In the genomic region with DNA sequence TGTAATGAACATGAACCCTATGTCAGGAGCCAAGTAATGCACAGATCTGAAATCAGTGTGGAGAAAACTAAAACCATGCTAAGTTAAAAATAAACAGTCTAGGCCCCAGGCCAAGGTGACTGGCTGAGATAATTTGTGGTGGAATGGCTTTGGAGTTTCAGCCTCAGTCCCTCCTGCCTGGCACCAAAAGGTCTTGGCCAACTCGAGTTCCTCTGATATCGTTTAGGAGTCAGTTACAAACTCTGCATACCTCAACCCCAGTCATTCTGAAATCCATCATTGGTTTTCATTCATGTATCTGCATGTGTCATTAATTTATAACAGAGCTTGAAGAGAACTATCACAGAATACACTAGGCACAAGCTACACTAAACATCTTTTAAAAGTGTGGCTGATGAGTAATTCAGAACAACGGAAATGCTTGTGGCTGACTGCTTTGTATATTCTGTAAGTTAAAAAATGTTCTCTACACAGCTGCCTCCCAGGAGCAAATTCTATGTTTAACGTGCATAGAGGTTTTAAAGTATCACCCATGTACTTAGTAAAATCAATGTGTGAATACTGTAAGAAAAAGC, we compare ENCODE assay signal across 18 mouse cellular contexts.
DNase-seq lines count a peak whose midpoint lies in the region; ATAC-seq and TF ChIP-seq lines count a peak whose summit lies in the region.
"Had no signal": no experiment of that assay in that cellular context is flagged by ENCODE, and none has a peak within 500 bp of the region (broad histone marks: within the 10 kb centered on the region; RNA-seq: fewer than 3 reads in every experiment).

No protein-coding gene starts in this region.

- H3K27ac ChIP-seq in heart, embryonic 13.5 days (replicated peaks) = peak overlapping the region; percentile 61
- H3K27ac ChIP-seq in CH12.LX (ENCODE audit: insufficient read depth, low read depth) = no peak overlapping the region
- H3K27ac ChIP-seq: embryonic facial prominence, embryonic 15.5 days; forebrain, embryonic 13.5 days; limb, embryonic 13.5 days; liver, embryonic 15.5 days; midbrain, embryonic 12.5 days had no signal

- TF ChIP-seq RAD21 in CH12.LX (IDR thresholded peaks at IDR 0.05; ENCODE audit: low read depth, low read length) = no peak

- peak; percentile 72 for TF ChIP-seq EP300 in CH12.LX (IDR thresholded peaks at IDR 0.05; ENCODE audit: low read length)

- 34% methylated on average over 4 of the region's 4 CpGs for WGBS in heart, embryonic 13.5 days

- H3K79me2 ChIP-seq in CH12.LX (replicated peaks; ENCODE audit: control insufficient read depth, extremely low read depth, insufficient read depth, poor library complexity, severe bottlenecking) = no peaks in the 10 kb centered on the region

- no peaks in the 10 kb centered on the region for H3K9me3 ChIP-seq in heart, embryonic 13.5 days
- no peaks in the 10 kb centered on the region for H3K9me3 ChIP-seq in CH12.LX (replicated peaks; ENCODE audit: low read length)
- H3K9me3 ChIP-seq: embryonic facial prominence, embryonic 15.5 days; forebrain, embryonic 13.5 days; limb, embryonic 13.5 days; liver, embryonic 15.5 days; midbrain, embryonic 12.5 days had no signal

- no peak overlapping the region for H3K4me3 ChIP-seq in heart, embryonic 13.5 days
- H3K4me3 ChIP-seq in CH12.LX (replicated peaks in 1 of 3; ENCODE audit: low read depth in 2 of 3, low read length in 2 of 3, poor library complexity in 1 of 3) = no peak overlapping the region
- H3K4me3 ChIP-seq: embryonic facial prominence, embryonic 15.5 days; forebrain, embryonic 13.5 days; limb, embryonic 13.5 days; liver, embryonic 15.5 days; midbrain, embryonic 12.5 days had no signal

- H3K27me3 ChIP-seq in heart, embryonic 13.5 days (replicated peaks) = no peaks in the 10 kb centered on the region
- no peaks in the 10 kb centered on the region for H3K27me3 ChIP-seq in CH12.LX (replicated peaks)
- H3K27me3 ChIP-seq: embryonic facial prominence, embryonic 15.5 days; forebrain, embryonic 13.5 days; limb, embryonic 13.5 days; liver, embryonic 15.5 days; midbrain, embryonic 12.5 days had no signal

- peak; percentile 8; the same call in 1 of the 2 replicates for ATAC-seq in heart, embryonic 13.5 days (ENCODE audit: extremely low read depth, insufficient number of reproducible peaks, low FRiP score, low TSS enrichment)
- ATAC-seq: forebrain, embryonic 13.5 days; inflammation-experienced regulatory T-cells, adult 6 months had no signal

- TF ChIP-seq CTCF in CH12.LX (conservative IDR thresholded peaks at IDR 0.05 in 1 of 2, IDR thresholded peaks at IDR 0.05 in 1 of 2; ENCODE audit: low read depth in 2 of 2, low read length in 2 of 2) = no peak

- TF ChIP-seq POLR2A in CH12.LX (IDR thresholded peaks at IDR 0.05; ENCODE audit: low read depth, low read length) = no peak

- no peak overlapping the region for H3K9ac ChIP-seq in heart, embryonic 13.5 days
- peak overlapping the region; percentile 33; the same call in 1 of the 2 replicates for H3K9ac ChIP-seq in CH12.LX (ENCODE audit: insufficient read depth, low read depth)
- H3K9ac ChIP-seq: embryonic facial prominence, embryonic 15.5 days; forebrain, embryonic 13.5 days; limb, embryonic 13.5 days; liver, embryonic 15.5 days; midbrain, embryonic 12.5 days had no signal

- no peaks in the 10 kb centered on the region for H3K36me3 ChIP-seq in heart, embryonic 13.5 days
- no peaks in the 10 kb centered on the region for H3K36me3 ChIP-seq in CH12.LX (replicated peaks in 1 of 2; ENCODE audit: control insufficient read depth in 1 of 2, insufficient read depth in 1 of 2, low read length in 1 of 2)
- H3K36me3 ChIP-seq: embryonic facial prominence, embryonic 15.5 days; limb, embryonic 13.5 days; liver, embryonic 15.5 days; midbrain, embryonic 12.5 days had no signal

- peaks cover 18% of the 10 kb centered on the region for H3K4me1 ChIP-seq in heart, embryonic 13.5 days
- peaks cover 12 to 31% of the 10 kb centered on the region in 2 experiments for H3K4me1 ChIP-seq in CH12.LX (ENCODE audit: control insufficient read depth in 1 of 2, insufficient read depth in 2 of 2)
- H3K4me1 ChIP-seq: forebrain, embryonic 13.5 days; limb, embryonic 13.5 days; liver, embryonic 15.5 days; midbrain, embryonic 12.5 days had no signal

- in situ Hi-C loops in CH12.LX (cut with MboI; ENCODE audit: low pct_ligation_motif_present, low pct_unique_long_range_greater_than_20kb, low sequenced_read_pairs) = no loop called here

- no peak for DNase-seq in heart, adult 9 months (ENCODE audit: low spot score in 2 of 2)
- DNase-seq in CH12.LX (ENCODE audit: extremely low read depth) = no peak
- DNase-seq in adipocyte (ENCODE audit: low spot score) = peak; percentile 17
- peak; percentile 17 for DNase-seq in induced T-regulatory cell, adult 2 months (ENCODE audit: low read depth)
- DNase-seq in frontal cortex, adult 2 months (ENCODE audit: extremely low spot score in 1 of 2, low spot score in 1 of 2) = no peak
- no peak for DNase-seq in cerebellum, adult 8-10 months
- DNase-seq: cerebellum, adult 11 months; cerebellum, postnatal 36 days; kidney, adult 9 months; lung, postnatal 36 days; right cerebral cortex, adult 18-20 months had no signal

- dilution Hi-C loops in CH12.LX (cut with MboI; ENCODE audit: extremely low pct_ligation_motif_present, extremely low pct_unique_long_range_greater_than_20kb, low sequenced_read_pairs) = no loop called here

- no peak overlapping the region for H3K4me2 ChIP-seq in heart, embryonic 13.5 days
- H3K4me2 ChIP-seq in CH12.LX (ENCODE audit: insufficient read depth, low read depth, poor library complexity, severe bottlenecking) = peak overlapping the region; percentile 22; the same call in 1 of the 2 replicates
- H3K4me2 ChIP-seq: embryonic facial prominence, embryonic 15.5 days; forebrain, embryonic 13.5 days; limb, embryonic 13.5 days; liver, embryonic 15.5 days; midbrain, embryonic 12.5 days had no signal

TF ChIP-seq in CH12.LX, 34 proteins besides CTCF, POLR2A, EP300 and RAD21:
- peak; percentile 30; the same call in 1 of the 2 replicates for TF ChIP-seq BHLHE40 (IDR thresholded peaks at IDR 0.05; ENCODE audit: low read depth, low read length)
- TF ChIP-seq KAT2A (IDR thresholded peaks at IDR 0.05; ENCODE audit: insufficient replicate concordance, low read length) = no peak
- TF ChIP-seq JUND (conservative IDR thresholded peaks at IDR 0.05; ENCODE audit: low read depth, low read length) = peak; percentile 34; the same call in 1 of the 2 replicates
- TF ChIP-seq TCF12 (IDR thresholded peaks at IDR 0.05; ENCODE audit: low read depth, low read length) = 0 out of 2 replicates have a peak, but pooled peaks have one; percentile 18
- TF ChIP-seq ETS1 (conservative IDR thresholded peaks at IDR 0.05; ENCODE audit: low read depth, low read length) = no peak; the same call in 1 of the 2 replicates
- no peak for TF ChIP-seq MAZ (IDR thresholded peaks at IDR 0.05; ENCODE audit: low read depth, low read length)
- TF ChIP-seq IRF4 (IDR thresholded peaks at IDR 0.05; ENCODE audit: low read depth, low read length) = 0 out of 2 replicates have a peak, but pooled peaks have one; percentile 44
- no peak for TF ChIP-seq ZKSCAN1 (IDR thresholded peaks at IDR 0.05; ENCODE audit: borderline replicate concordance, low read depth, low read length)
TF ChIP-seq in CH12.LX: peak in this region for 4.

Comparison
In these comparisons a context has a peak if more than half of its experiments do, and no peak if none do; other contexts are left out.
1. DNase-seq: peak in adipocyte (single experiment) and induced T-regulatory cell, adult 2 months (single experiment); none in heart, adult 9 months (0 of 2), CH12.LX (single experiment), frontal cortex, adult 2 months (0 of 2) and cerebellum, adult 8-10 months (single experiment).